Mouse (Mus musculus) lung, adult 2 months (tissue): ENCODE measurements around the gene Cnbd2. TPM values are rescaled to one million over a fixed set of nuclear protein-coding genes. Genes with fewer than 3 reads are reported as not detected.
A peak's percentile ranks its signal among the peaks of the same experiment; 100 is the strongest.
"Not testable (repeated sequence)": the region's sequence is repeated elsewhere in the genome, so short reads cannot be mapped to it uniquely, and the experiment has no call there.

Experiments used
- DNase-seq: peaks from one replicate; pipeline ENCODE4 v3.0.0; 2022
- H3K4me1 ChIP-seq: fragments of 200-500 bp; 2 replicates; pipeline ENCODE4 v1.6.1; 2011; ENCODE audit warnings: low read length; ENCODE audit not compliant: control insufficient read depth, insufficient read depth
- H3K4me3 ChIP-seq: fragments of 200-500 bp; replicated peaks from 2 replicates; pipeline ENCODE3; 2011; ENCODE audit warnings: low read depth, mild to moderate bottlenecking, control low read depth, low read length; ENCODE audit errors: extremely low read depth
- CTCF ChIP-seq: fragments of 200-500 bp; IDR thresholded peaks from 2 replicates; pipeline ENCODE4 v1.5.1; 2011; ENCODE audit warnings: mild to moderate bottlenecking, low read length, control low read depth; ENCODE audit not compliant: insufficient read depth
- POLR2A ChIP-seq: fragments of 200-500 bp; IDR thresholded peaks from 2 replicates; pipeline ENCODE4 v1.6.1; 2011; ENCODE audit warnings: low read depth, mild to moderate bottlenecking, control low read depth, low read length, borderline replicate concordance; ENCODE audit errors: extremely low read depth
- WGBS: fragments of 180-500 bp; shearing (Covaris S2); methylation state at CpG from one replicate; pipeline ENCODE4 v1.1.7; 2018; 5-methylcytosine and 5-hydroxymethylcytosine counted together
- polyA plus RNA-seq: library from polyadenylated mRNA; depleted of rRNA; stranded (reverse); fragments of >200 nt; gene quantifications from 2 replicates; pipeline ENCODE4 v1.2.3, GENCODE M21; 2012

The Cnbd2 gene
- polyA plus RNA-seq, 1 experiment, result 1.2 TPM

GRCm38 (mm10) chr2:156356031-156356430, 43.9 kb downstream of the Cnbd2 start:
- WGBS, result 68% methylated on average over 7 of the region's 7 CpGs
- Histone ChIP-seq H3K4me1 (no peaks in the 10 kb centered on the region), H3K4me3 (no peak overlapping the region)
- TF ChIP-seq CTCF (no peak), POLR2A (no peak)
- no peak for DNase-seq

GRCm38 (mm10) chr2:156368465-156368864, 56.4 kb downstream of the Cnbd2 start:
- WGBS, result 56% methylated on average over 3 of the region's 3 CpGs
- DNase-seq, result no peak
- H3K4me3 ChIP-seq, result no peak overlapping the region
- H3K4me1 ChIP-seq, result no peaks in the 10 kb centered on the region
- TF ChIP-seq POLR2A (no peak), CTCF (no peak)

GRCm38 (mm10) chr2:156370896-156371295, 58.8 kb downstream of the Cnbd2 start:
- H3K4me3 ChIP-seq, result no peak overlapping the region
- 63% methylated on average over 7 of the region's 7 CpGs for WGBS
- TF ChIP-seq POLR2A (no peak), CTCF (no peak)
- no peaks in the 10 kb centered on the region for H3K4me1 ChIP-seq
- no peak for DNase-seq

- no peak for DNase-seq
- whole genome bisulfite sequencing, result 74% methylated on average over 7 of the region's 7 CpGs
- H3K4me1 ChIP-seq, result no peaks in the 10 kb centered on the region
- TF ChIP-seq POLR2A (no peak), CTCF (no peak)
- H3K4me3 ChIP-seq, result no peak overlapping the region
Measured at GRCm38 (mm10) chr2:156376956-156377355, 64.9 kb downstream of the Cnbd2 start.

GRCm38 (mm10) chr2:156379929-156380328, 67.8 kb downstream of the Cnbd2 start:
- 80% methylated on average over 10 of the region's 10 CpGs for WGBS
- TF ChIP-seq CTCF (no peak), POLR2A (no peak)
- H3K4me3 ChIP-seq, result no peak overlapping the region

GRCm38 (mm10) chr2:156381350-156381749, 69.3 kb downstream of the Cnbd2 start:
- no peak for DNase-seq
- TF ChIP-seq CTCF (no peak), POLR2A (no peak)
- Histone ChIP-seq H3K4me3 (no peak overlapping the region), H3K4me1 (no peaks in the 10 kb centered on the region)
- 81% methylated on average over 4 of the region's 4 CpGs for WGBS

More at GRCm38 (mm10) chr2:156379929-156380328, 67.8 kb downstream of the Cnbd2 start:
- DNase-seq, result no peak
- H3K4me1 ChIP-seq, result no peaks in the 10 kb centered on the region

- TF ChIP-seq POLR2A, result peak; percentile 55; the same call in 1 of the 2 replicates
- under 1% methylated on average over 14 of the region's 63 CpGs for WGBS
Measured at GRCm38 (mm10) chr2:156392461-156393154, 80.5 kb downstream of the Cnbd2 start.

GRCm38 (mm10) chr2:156393155-156393828, 81.2 kb downstream of the Cnbd2 start:
- DNase-seq, result no peak
- 50% methylated on average over 5 of the region's 5 CpGs for WGBS
- Histone ChIP-seq H3K4me1 (no peaks in the 10 kb centered on the region), H3K4me3 (no peak overlapping the region)
- TF ChIP-seq CTCF (no peak), POLR2A (no peak)

More at GRCm38 (mm10) chr2:156392461-156393154, 80.5 kb downstream of the Cnbd2 start:
- DNase-seq, result peak; percentile 56
- H3K4me3 ChIP-seq, result peak overlapping the region; percentile 46
- H3K4me1 ChIP-seq, result not testable (repeated sequence)

GRCm38 (mm10) chr2:156394282-156394681, 82.2 kb downstream of the Cnbd2 start:
- Histone ChIP-seq H3K4me1 (no peaks in the 10 kb centered on the region), H3K4me3 (no peak overlapping the region)
- 91% methylated on average over 4 of the region's 4 CpGs for WGBS
- DNase-seq, result no peak
- TF ChIP-seq CTCF (no peak), POLR2A (no peak)

GRCm38 (mm10) chr2:156396096-156396495, 84.0 kb downstream of the Cnbd2 start:
- DNase-seq, result no peak
- WGBS, result 75% methylated on average over 2 of the region's 2 CpGs
- Histone ChIP-seq H3K4me3 (no peak overlapping the region), H3K4me1 (no peaks in the 10 kb centered on the region)
- no peak for TF ChIP-seq POLR2A
